Mouse (Mus musculus) kidney, adult 2 months (tissue): ENCODE measurements at regions not wholly inside any gene's neighbourhood (a gene's known extent, or its start where the extent isn't known, plus 50 kb on each side); places are given as distances from the start of the nearest gene placed in this dataset.

Experiments
- DNase-seq: peaks from one replicate; pipeline ENCODE4 v3.0.0; 2021
- H3K27ac ChIP-seq: fragments of 200-500 bp; 2 replicates; pipeline ENCODE4 v1.5.1; 2012; ENCODE audit warnings: low read depth, low read length, control low read depth, inconsistent platforms; ENCODE audit not compliant: insufficient read depth
- H3K27me3 ChIP-seq: fragments of 200-500 bp; replicated peaks from 2 replicates; pipeline ENCODE4 v1.6.1; 2012; ENCODE audit warnings: mild to moderate bottlenecking, moderate library complexity, low read length, inconsistent platforms; ENCODE audit not compliant: control insufficient read depth, insufficient read depth
- H3K36me3 ChIP-seq: fragments of 200-500 bp; 2 replicates; pipeline ENCODE4 v1.6.1; 2012; ENCODE audit warnings: mild to moderate bottlenecking, moderate library complexity, low read length, inconsistent platforms; ENCODE audit not compliant: control insufficient read depth, insufficient read depth
- H3K4me1 ChIP-seq: fragments of 200-500 bp; 2 replicates; pipeline ENCODE4 v1.6.1; 2011; ENCODE audit warnings: low read length; ENCODE audit not compliant: control insufficient read depth, insufficient read depth
- H3K4me3 ChIP-seq: fragments of 200-500 bp; 2 replicates; pipeline ENCODE4 v1.5.1; 2011; ENCODE audit warnings: mild to moderate bottlenecking, low read depth, low read length, control low read depth; ENCODE audit not compliant: insufficient read depth
- CTCF ChIP-seq: fragments of 200-500 bp; conservative IDR thresholded peaks from 2 replicates; pipeline ENCODE4 v1.5.1; 2011; ENCODE audit warnings: low read depth, mild to moderate bottlenecking, control low read depth, low read length, moderate library complexity, mixed read lengths; ENCODE audit not compliant: insufficient read depth, insufficient read length
- POLR2A ChIP-seq: fragments of 200-500 bp; IDR thresholded peaks from one replicate; pipeline ENCODE4 v1.6.1; 2011; ENCODE audit warnings: low read depth, low read length, control low read depth
- WGBS: fragments of 180-500 bp; shearing (Covaris S2); methylation state at CpG from one replicate; pipeline ENCODE4 v1.1.7; 2018; 5-methylcytosine and 5-hydroxymethylcytosine counted together

- Histone ChIP-seq H3K27me3 (no peaks in the 10 kb centered on the region), H3K27ac (no peak overlapping the region), H3K4me3 (no peak overlapping the region), H3K36me3 (no peaks in the 10 kb centered on the region), H3K4me1 (no peaks in the 10 kb centered on the region)
- no peak for DNase-seq
- TF ChIP-seq CTCF = no peak
- WGBS = 72% methylated on average over 9 of the region's 9 CpGs
These were observed 56.0 kb upstream of the Fbxl4 start for GRCm38 (mm10) chr4:22301148-22301942.

DNA sequence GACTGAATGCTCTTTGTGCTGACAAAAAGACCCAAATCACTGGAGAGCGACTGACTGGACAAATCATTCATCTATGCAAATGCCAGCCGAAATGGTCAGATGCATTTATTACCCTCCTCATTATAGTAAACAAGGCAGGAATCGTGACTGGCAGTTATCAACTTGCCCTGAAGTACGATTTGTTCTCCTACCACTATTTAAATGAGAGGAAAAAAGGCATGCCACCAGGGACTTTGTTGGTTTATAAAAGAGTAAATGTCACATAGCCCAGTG lies 55.5 kb upstream of the Fbxl4 start:
- TF ChIP-seq CTCF = no peak
- TF ChIP-seq POLR2A = no peak
- WGBS = 33% methylated on average over 4 of the region's 4 CpGs
- Histone ChIP-seq H3K27me3 (no peaks in the 10 kb centered on the region), H3K4me3 (no peak overlapping the region), H3K36me3 (no peaks in the 10 kb centered on the region), H3K27ac (no peak overlapping the region), H3K4me1 (no peaks in the 10 kb centered on the region)
- DNase-seq = no peak

DNA sequence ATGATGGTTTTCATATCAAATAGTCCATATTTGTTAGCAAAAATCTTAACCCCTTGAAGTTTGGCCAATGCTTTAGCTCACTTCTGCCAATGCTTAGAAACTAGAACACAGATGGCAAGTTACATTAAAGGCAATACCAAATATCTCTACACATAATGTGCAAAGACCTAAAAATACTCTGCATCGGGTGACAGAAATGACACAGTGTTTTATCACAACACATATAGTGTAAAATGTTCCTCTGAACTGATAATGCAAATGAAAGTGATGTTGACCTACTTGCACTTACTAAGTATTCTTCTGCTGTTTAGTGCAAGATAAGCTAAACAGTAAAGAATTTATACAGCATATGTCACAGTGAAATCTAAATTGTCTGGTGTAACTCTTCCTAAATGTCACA lies 55.1 kb upstream of the Fbxl4 start:
- no peaks in the 10 kb centered on the region for H3K4me1 ChIP-seq
- H3K27me3 ChIP-seq = no peaks in the 10 kb centered on the region
- DNase-seq = no peak
- no peak overlapping the region for H3K27ac ChIP-seq
- 86% methylated on average over 1 of the region's 1 CpGs for WGBS
- H3K4me3 ChIP-seq = no peak overlapping the region
- TF ChIP-seq POLR2A (no peak), CTCF (no peak)
- H3K36me3 ChIP-seq = no peaks in the 10 kb centered on the region
